Mouse (Mus musculus) megakaryocyte, embryonic 14.5 days (primary cell): Measurements from ENCODE around the gene Slco2a1.

Experiments used
- FLI1 ChIP-seq: IDR thresholded peaks from 2 replicates; pipeline ENCODE4 v1.6.1; 2012; ENCODE audit warnings: low read length, inconsistent platforms, mixed read lengths
- GATA1 ChIP-seq: IDR thresholded peaks from 3 replicates; pipeline ENCODE4 v1.6.1; 2012; ENCODE audit warnings: mixed read lengths, low read length, inconsistent platforms, borderline replicate concordance

DNA sequence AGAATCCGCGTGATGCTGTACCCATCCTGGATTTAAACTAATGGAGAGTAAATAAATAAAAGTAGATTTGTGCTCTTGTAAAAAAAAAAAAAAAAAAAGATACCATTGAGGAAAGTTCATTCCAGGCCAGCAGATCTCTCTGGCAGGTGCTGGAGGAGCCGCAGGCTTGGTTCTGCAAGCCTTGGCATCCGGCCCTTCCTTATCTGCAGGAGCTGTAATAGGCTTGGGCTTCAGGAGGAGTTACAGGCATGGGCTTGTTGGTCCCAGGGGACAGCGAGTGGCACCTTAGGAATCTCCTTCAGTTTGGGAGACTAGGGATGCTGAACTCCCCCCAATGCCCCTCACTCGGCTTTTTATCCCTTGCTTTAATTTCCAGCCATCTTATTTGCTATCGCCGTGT, 80.3 kb downstream of the Slco2a1 start:
- TF ChIP-seq GATA1 = no peak
- no peak for TF ChIP-seq FLI1
